Mouse (Mus musculus): Measurements from ENCODE around the gene N4bp3.

- TF ChIP-seq POLR2A (IDR thresholded peaks at IDR 0.05; ENCODE audit: borderline replicate concordance, insufficient read depth, low read length) (no peak), CTCF (IDR thresholded peaks at IDR 0.05; ENCODE audit: borderline replicate concordance, insufficient read depth, low read depth, low read length) (no peak)
Measured at GRCm38 (mm10) chr11:51650261-51650660, 381 bp downstream of the N4bp3 start.

Measured in cerebellum, adult 2 months (tissue).